Mouse (Mus musculus) gastrocnemius, postnatal 25 days (tissue): Measurements from ENCODE around the gene Klra2. TPM values are rescaled to one million over a fixed set of nuclear protein-coding genes. Genes with fewer than 3 reads are reported as not detected.
"Not testable (repeated sequence)": the region's sequence is repeated elsewhere in the genome, so short reads cannot be mapped to it uniquely, and the experiment has no call there.

ENCODE experiments used
- DNase-seq: peaks from one replicate; pipeline ENCODE4 v3.0.0; 2022
- long read RNA-seq, 2 experiments: library from polyadenylated mRNA; stranded (forward); transcript quantifications; one replicate each; pipeline ENCODE4 v2.0.0; 2021
- total RNA-seq, 2 experiments: library from RNA; stranded (reverse); gene quantifications; 1 replicate in 1 of 2; 2 replicates in 1 of 2; pipeline ENCODE4 v1.2.3; 2021

Gene Klra2
- not detected for total RNA-seq
- long read RNA-seq, experiment 1: 0 reads
- long read RNA-seq, experiment 2: 0 reads

DNA sequence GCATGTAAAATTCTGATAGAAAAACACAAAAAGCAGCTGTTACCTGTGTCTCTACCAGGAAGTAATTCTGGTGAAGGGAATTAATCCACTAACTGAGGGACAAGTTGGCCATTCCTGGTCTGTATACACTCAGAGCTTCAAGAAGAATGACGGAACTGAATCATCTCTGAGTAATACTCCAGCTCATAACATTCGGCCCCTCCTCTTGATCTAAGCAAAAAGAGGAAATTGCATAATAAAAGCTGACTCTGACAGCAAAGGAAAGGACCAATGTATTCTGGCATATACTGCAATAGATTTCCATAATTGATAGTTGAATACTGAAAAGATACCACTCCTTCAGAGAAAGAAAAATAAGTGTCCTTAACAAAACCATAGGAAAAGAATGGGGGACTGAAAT is at the start of gene Klra2:
TSS of gene Klra2 (minus strand) at position 157 of the 400 bp plus-strand sequence.
- no peak for DNase-seq

DNA sequence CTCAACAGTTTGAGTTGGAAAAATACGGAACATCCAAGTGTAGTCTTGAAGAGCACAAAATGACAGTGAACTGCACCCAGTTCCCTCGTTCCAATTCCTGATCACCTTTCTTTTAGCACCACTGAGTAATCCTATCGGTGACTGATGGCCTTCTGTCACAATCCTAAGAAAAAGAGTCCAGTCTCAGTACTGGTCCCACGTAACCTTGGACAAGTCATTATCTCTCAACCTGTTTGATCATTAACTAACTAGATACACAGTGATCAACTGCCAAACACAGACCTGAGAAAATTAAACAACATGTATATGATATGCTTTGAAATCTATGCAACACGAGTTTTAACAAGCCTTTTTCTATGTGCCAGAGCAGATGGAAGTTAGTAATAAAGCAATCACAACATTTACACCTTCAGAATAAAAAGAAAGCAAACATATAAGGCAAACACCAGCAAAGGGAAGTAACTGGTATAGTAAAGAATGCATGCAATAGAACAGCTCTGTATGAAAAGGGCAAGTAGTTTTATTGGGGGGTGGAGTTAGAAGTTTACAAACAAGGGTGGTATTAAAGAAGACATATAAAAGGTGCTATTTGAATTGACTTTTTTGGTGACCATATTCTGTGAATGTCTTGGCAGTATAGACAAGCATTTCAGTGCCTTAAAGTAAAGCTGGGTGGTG is 47.4 kb upstream of the Klra2 start:
- no peak for DNase-seq

DNA sequence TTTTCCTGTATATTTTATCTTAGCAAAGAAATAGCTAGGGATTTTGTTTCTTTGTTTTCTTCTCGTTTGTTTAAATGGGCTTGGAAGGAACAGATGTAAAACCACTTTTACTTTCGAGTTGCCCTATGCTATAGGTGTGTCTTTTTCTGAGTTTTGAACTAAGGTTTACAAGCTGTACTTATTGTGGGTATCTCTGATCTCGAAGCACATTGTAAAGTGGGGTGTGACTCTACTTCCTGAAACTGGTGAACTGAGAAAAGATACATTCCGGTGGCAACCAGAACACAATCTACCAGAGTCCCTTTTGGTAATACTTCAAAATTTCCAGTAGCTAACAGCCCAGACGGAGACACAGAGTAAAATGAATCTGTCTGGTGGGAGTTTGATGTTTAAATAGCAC is 46.8 kb upstream of the Klra2 start:
- DNase-seq: no peak

DNA sequence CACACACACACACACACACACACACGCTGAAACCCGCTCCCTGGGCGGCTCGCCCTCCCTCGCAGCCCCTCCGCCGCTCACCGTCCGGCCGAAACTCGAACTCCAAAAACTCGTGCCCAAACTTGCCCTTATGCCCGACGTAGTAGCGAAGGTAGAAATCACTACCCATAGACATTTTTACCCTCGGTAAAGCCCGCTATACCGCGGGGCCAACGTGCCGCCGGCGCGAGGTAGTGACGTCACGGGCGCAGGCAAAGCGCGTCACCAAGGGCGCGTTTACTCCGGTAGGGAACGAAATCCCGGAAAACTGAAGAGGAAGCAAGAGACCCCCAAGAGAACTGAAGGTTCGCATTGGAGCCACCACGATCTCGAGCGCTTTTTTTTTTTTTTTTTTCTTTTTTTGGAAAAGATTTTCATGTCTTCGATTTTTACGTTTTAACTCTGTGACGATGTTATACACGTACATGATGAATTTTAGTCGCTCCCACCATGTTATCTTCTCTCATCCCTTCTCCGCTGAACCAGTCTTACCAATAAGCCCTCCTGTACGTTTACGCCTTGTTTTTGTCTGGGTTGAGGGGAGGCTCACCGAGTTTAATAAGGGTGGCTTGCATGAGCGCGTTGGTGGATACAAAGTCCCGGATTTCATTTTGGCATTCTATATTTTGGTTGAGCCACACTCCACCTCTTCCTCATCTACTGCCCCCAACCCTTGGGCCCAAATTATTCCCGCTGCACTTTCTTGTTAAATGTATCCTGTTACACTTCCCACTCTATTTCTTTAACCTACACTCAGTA is 46.0 kb upstream of the Klra2 start, which contains the start of gene Magohb:
TSS of gene Magohb (minus strand) at position 254 of the 798 bp plus-strand sequence.
- DNase-seq: peak; percentile 67

DNA sequence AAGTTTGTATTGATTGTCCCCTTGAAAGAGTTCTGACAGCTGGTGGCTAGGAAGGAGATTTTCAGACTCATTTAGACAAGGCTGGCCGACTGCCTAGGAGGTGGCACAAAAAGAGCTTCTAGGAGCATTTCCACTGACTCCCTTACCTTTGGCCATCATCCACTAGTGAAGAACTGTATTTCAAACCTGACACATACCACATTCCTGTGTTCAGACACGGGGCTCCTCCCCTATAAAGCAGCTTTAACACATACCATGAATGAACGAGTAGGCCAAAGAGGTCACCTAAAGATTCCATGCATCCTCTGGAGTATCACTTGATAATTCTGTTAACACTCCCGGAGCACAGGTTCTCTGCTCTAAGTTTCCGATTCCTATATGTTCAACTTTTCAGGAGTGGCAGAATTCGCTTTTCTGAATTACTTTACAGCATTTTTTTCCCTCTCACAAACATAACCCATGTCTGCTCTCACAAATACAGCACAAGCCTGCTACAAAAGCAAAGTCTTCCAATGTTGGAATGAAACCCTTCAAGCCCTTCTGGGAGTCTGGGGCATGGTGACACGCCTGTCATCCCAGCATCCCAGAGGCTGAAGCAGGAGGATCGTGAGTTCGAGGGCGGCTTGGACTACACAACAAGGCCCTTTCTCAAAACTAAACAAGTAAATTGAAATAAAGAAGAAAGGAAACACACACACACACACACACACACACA is 45.3 kb upstream of the Klra2 start:
- no peak for DNase-seq

DNA sequence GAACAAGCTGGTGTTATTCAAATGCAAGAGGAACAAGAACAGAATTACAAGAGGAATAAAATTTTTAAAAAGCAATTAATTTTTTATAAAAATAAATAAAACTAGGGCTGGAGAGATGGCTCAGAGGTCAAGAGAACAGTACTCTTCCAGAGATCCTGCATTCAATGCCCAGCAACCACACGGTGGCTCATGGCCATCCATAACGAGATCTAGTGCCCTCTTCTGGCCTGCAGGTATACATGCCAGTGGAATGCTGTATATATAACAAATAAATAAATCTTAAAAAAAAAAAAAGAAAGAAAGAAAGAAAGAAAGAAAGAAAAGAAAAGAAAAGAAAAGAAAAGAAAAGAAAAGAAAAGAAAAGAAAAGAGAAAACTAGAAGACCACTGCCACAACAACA is 43.3 kb upstream of the Klra2 start:
- no peak for DNase-seq

DNA sequence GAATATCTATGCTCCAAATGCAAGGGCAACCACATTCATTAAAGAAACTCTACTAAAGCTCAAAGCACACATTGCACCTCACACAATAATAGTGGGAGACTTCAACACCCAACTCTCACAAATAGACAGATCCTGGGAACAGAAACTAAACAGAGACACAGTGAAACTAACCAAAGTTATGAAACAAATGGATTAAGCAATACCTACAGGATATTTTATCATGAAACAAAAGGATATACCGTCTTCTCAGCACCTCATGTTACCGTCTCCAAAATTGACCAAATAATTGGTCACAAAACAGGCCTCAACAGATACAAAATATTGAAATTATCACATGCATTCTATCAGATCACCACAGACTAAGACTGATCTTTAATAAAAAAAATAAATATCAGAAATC is 31.0 kb upstream of the Klra2 start:
- DNase-seq: not testable (repeated sequence)

DNA sequence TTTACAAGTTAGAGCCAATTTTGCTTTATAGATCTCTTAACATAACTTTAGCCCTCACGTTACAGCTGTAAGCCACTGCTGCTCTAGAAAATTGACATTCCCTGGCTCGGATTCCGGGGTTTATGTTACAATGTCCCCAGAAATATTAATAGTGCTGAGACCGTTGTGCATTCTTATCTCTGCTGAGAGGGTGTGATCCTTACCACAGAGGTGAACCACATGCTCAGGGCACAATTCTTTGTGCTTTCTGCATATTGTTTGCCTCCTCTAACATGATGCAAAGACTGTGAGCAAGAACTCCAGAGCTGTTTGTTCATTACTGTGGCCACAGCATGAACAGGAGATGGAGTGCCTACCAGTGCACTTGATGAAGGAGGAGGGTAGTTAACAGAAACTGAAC is 29.5 kb upstream of the Klra2 start:
- no peak for DNase-seq

DNA sequence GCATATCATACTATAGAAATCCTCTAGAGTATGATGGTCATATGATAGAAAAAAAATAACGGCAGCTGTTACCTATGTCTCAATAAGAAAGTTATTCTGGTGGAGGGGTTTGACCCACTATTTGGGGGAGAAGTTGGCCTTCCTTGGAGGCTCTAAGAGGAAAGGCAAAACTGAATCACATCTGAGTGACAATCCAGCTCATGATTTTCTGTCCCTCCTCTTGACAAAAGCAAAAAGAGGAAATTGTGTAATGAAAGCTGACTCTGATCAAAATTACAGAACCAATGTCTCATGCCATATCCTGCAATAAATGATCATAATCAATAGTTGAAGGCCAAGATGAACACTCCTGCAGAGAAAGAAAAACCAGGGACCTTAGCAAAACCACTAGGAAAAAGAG is 25.1 kb upstream of the Klra2 start:
- DNase-seq: no peak

DNA sequence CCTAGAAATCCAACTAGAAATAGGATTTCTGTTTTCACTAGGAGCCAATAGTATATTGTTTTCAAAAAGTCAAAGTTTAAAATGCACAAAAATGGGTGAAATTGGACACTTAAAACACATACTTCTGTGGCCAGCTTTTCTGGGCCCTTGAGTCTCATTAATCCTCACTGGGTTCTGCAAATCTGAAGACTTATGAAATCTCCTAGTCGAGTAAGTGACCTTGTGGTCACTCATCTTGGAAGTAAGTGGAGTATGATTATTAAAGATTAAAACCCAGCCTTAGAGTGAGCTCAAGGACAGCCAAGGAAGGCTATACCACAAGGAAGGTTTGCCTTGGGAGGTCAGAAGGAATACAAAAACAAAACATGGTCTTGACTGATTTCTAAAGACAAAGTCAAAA is 23.1 kb upstream of the Klra2 start:
- no peak for DNase-seq

DNA sequence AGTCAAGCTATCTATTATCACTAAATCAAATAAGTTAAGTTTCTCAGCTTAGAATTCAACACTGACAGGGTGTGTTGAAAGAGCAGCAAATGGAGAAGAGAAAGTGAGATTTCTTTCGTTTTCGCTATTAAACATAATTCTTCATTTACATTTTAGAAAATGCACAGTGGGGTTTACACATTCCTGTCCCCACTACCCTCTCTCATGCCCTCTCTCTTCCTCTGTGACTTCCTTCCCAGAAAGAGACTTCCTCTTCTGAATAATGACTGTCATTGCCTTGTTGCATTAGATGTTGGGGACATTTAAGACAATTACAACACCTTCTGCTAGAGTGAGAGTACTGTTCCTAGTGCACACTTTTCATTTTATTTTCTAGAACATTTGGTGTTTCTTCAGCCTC is 22.4 kb upstream of the Klra2 start:
- DNase-seq: no peak

DNA sequence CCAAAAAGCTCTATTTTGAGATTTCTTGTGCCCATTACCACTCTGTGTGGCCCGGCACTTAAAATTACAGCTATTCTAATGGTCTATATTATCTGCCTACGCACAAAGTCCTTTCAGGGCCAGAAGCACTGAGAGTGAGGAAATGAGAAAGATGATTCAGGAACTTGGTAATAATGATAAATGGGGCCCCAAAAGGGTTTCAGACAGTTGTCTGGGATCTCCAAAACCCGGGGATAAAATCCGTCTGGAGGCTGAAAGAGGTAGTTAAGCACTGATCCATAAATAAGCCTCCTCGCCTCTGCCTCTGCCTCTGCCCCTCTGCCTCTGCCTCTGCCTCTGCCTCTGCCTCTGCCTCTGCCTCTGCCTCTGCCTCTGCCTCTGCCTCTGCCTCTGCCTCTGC is 17.0 kb upstream of the Klra2 start:
- DNase-seq: no peak

DNA sequence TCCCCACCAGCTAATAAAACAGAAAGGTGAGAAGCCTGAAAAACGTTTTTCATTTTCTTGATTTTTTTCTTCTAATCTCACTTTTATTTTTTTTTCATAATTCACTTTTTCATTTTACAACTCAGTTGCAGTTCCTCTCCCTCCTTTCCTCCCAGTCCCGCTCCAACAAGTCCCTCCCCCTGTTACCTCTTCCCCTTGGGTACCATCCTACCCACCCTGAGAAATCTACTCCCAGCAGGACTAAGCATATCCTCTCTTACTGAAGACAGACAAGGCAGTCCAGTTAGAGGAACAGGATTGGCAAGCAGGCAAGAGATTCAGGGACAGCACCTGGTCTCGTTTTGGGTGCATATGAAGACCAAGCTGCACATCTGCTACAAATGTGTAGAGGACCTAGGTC is 15.6 kb upstream of the Klra2 start:
- no peak for DNase-seq

DNA sequence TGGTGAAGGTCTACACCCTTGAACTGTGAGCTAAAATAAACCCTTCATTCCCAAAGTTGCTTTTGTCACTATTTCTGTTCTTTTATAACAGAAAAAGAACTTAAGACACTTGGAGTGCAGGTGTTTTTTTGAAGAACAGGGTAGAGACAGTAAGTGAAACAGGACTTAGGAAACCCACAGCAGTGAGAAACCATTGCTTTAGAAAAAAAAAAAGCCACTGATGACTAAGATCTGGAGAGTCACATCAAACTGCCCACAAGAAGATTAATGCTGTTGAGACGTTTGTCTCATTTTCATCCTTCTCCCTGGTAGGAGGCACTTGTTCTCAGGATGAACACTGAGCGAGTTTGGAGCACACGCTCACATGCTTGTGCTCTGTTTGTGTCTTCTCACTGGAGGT is 14.8 kb upstream of the Klra2 start:
- DNase-seq: no peak

DNA sequence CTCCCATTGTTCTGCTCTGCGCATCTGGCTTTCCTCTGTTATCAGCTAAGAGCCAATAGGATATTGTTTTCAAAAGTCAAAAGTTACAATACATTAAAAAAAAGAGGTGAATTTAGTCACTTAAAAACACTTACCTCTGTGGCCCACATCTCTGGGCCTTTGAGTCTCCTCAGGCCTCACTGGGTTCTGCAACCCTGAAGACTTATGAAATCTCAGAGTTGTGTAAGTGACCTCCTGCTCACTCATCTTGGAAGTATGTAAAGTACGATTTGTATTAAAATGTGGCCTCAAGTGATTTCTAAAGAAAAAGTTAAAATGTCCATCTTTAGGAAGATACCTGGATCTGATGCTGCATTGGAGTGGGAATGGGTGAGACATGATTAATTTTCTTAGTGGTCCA is 2.1 kb downstream of the Klra2 start:
- DNase-seq: no peak

Other genes starting within 250 kb of the Klra2 start
- gene Magohb, start 45.9 kb upstream of the Klra2 start, total RNA-seq: 1 to 10 TPM; 3.9 to 4.0 TPM
- gene Styk1, start 106.2 kb upstream of the Klra2 start, total RNA-seq: under 1 TPM; 0.83 to 0.84 TPM
- 1,000 to 10,000 TPM; 1,052 to 1,458 TPM for gene Ybx3, start 141.1 kb upstream of the Klra2 start, total RNA-seq
- not detected for gene 5430401F13Rik, start 239.0 kb upstream of the Klra2 start, total RNA-seq
- gene Gm6619, start 239.0 kb upstream of the Klra2 start, total RNA-seq: not detected